Mouse (Mus musculus) forebrain, embryonic 11.5 days (tissue): ENCODE results near the gene Clstn2. TPM values are rescaled to one million over a fixed set of nuclear protein-coding genes. Genes with fewer than 3 reads are reported as not detected.

Experiments used
- ATAC-seq: fragments of 200-750 bp; cut with Nextera tagmentation; replicated peaks from 2 replicates; pipeline ENCODE4 v1.8.0; 2017; ENCODE audit warnings: moderate TSS enrichment; ENCODE audit not compliant: low FRiP score
- DNase-seq: peaks from one replicate; pipeline ENCODE4 v3.0.0-alpha.2; 2017; ENCODE audit warnings: low spot score
- H3K27ac ChIP-seq: fragments of 300-500 bp; sonication (generic); 2 replicates; pipeline ENCODE4 v1.5.1; 2014; ENCODE audit warnings: low read depth, low read length
- H3K27me3 ChIP-seq: fragments of 300-500 bp; sonication (generic); 2 replicates; pipeline ENCODE4 v1.6.1; 2014; ENCODE audit warnings: mild to moderate bottlenecking, low read length, mixed read lengths; ENCODE audit not compliant: control insufficient read depth, insufficient read depth
- H3K36me3 ChIP-seq: fragments of 300-500 bp; sonication (generic); 2 replicates; pipeline ENCODE4 v1.6.1; 2014; ENCODE audit warnings: mild to moderate bottlenecking, low read length, moderate library complexity, mixed read lengths; ENCODE audit not compliant: control insufficient read depth, insufficient read depth
- H3K4me1 ChIP-seq: fragments of 300-500 bp; sonication (generic); replicated peaks from 2 replicates; pipeline ENCODE4 v1.6.1; 2014; ENCODE audit warnings: low read length, mixed read lengths; ENCODE audit not compliant: control insufficient read depth, insufficient read depth
- H3K4me2 ChIP-seq: fragments of 300-500 bp; sonication (generic); 2 replicates; pipeline ENCODE4 v1.6.1; 2014; ENCODE audit warnings: low read depth, mild to moderate bottlenecking, low read length, moderate library complexity, mixed read lengths; ENCODE audit not compliant: severe bottlenecking
- H3K4me3 ChIP-seq: fragments of 300-500 bp; sonication (generic); 2 replicates; pipeline ENCODE4 v1.5.1; 2014; ENCODE audit warnings: low read depth, low read length
- H3K9ac ChIP-seq: fragments of 300-500 bp; sonication (generic); 2 replicates; pipeline ENCODE4 v1.6.1; 2014; ENCODE audit warnings: low read length
- H3K9me3 ChIP-seq: fragments of 300-500 bp; sonication (generic); 2 replicates; pipeline ENCODE4 v1.6.1; 2016; ENCODE audit warnings: low read length, mixed read lengths; ENCODE audit not compliant: control insufficient read depth
- WGBS: fragments of 180-500 bp; shearing (Covaris S2); extraction: QIAGEN DNeasy Blood & Tissue Kit; methylation state at CpG from one replicate; pipeline ENCODE4 v1.1.7; 2014; 5-methylcytosine and 5-hydroxymethylcytosine counted together
- polyA plus RNA-seq: library from polyadenylated mRNA; unstranded; fragments of >200 nt; fragmentation: Nextera tagmentation; extraction: Ambion mirVana; gene quantifications from 2 replicates; pipeline ENCODE4 v1.2.1, GENCODE M21; 2014

Gene Clstn2
- polyA plus RNA-seq, 1 experiment from 2014 or later, result 1.8 TPM

DNA sequence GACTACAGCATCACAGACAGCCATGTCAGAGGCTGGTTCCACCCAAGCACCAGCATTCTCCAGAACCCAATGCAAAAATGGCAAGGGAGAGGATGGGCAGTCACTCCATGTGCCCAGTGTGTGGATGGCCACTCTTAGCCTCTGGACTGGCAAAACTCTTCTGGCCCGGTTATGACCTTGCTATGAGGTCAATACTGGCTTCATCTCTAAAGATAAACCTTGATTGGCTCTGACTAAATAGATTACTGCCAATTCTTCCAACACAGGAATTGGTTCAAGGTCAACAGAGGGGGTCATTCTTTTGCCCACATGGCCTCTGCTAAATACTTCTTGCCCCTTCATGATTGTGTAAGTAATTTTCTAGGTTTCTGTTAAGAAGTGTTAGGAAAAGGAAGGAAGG lies 505.1 kb downstream of the Clstn2 start:
- Histone ChIP-seq H3K4me3 (no peak overlapping the region), H3K4me1 (no peaks in the 10 kb centered on the region), H3K27me3 (no peaks in the 10 kb centered on the region), H3K9me3 (no peaks in the 10 kb centered on the region), H3K9ac (no peak overlapping the region), H3K36me3 (no peaks in the 10 kb centered on the region), H3K4me2 (no peak overlapping the region), H3K27ac (no peak overlapping the region)
- DNase-seq (no peak), ATAC-seq (no peak)
- 100% methylated on average over 1 of the region's 1 CpGs for WGBS

GRCm38 (mm10) chr9:97527276-97527675 lies 505.7 kb downstream of the Clstn2 start:
- no peak overlapping the region for H3K9ac ChIP-seq
- no peaks in the 10 kb centered on the region for H3K4me1 ChIP-seq
- no peaks in the 10 kb centered on the region for H3K27me3 ChIP-seq
- 82% methylated on average over 1 of the region's 1 CpGs for WGBS
- no peak overlapping the region for H3K27ac ChIP-seq
- ATAC-seq (no peak), DNase-seq (no peak)
- no peak overlapping the region for H3K4me2 ChIP-seq
- H3K9me3 ChIP-seq, result no peaks in the 10 kb centered on the region
- H3K4me3 ChIP-seq, result no peak overlapping the region
- no peaks in the 10 kb centered on the region for H3K36me3 ChIP-seq

DNA sequence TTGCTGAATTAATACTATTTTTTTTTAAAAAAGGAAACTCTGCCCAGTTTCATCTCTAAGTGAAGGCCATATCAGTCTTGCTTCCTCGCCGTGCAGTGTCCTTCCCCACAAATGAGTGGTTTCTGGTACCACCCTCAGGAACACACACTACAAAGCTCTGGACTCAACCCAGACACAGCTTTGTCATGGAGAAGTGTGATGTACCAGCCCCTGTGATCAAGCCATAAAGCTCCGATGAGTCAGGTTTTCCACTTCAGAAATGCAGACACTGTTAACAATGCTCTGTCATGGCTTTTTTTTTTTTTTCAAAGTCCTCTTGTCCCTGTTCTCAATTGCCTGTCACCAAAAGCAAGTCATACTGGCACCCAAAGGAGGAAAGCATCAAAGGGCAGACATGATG lies 507.4 kb downstream of the Clstn2 start:
- no peak overlapping the region for H3K9ac ChIP-seq
- no peak overlapping the region for H3K27ac ChIP-seq
- H3K4me1 ChIP-seq, result no peaks in the 10 kb centered on the region
- H3K4me2 ChIP-seq, result no peak overlapping the region
- no peak for DNase-seq
- 84% methylated on average over 3 of the region's 3 CpGs for WGBS
- no peaks in the 10 kb centered on the region for H3K9me3 ChIP-seq
- H3K36me3 ChIP-seq, result no peaks in the 10 kb centered on the region
- no peak overlapping the region for H3K4me3 ChIP-seq
- no peak for ATAC-seq
- H3K27me3 ChIP-seq, result no peaks in the 10 kb centered on the region

GRCm38 (mm10) chr9:97524861-97525260 lies 508.1 kb downstream of the Clstn2 start:
- H3K27ac ChIP-seq, result no peak overlapping the region
- no peak overlapping the region for H3K4me3 ChIP-seq
- no peak overlapping the region for H3K9ac ChIP-seq
- DNase-seq, result no peak
- H3K9me3 ChIP-seq, result no peaks in the 10 kb centered on the region
- H3K4me2 ChIP-seq, result no peak overlapping the region
- H3K4me1 ChIP-seq, result no peaks in the 10 kb centered on the region
- no peaks in the 10 kb centered on the region for H3K36me3 ChIP-seq
- H3K27me3 ChIP-seq, result no peaks in the 10 kb centered on the region
- WGBS, result 84% methylated on average over 3 of the region's 3 CpGs
- no peak for ATAC-seq

GRCm38 (mm10) chr9:97520771-97521170 lies 512.2 kb downstream of the Clstn2 start:
- Histone ChIP-seq H3K9ac (no peak overlapping the region), H3K27me3 (no peaks in the 10 kb centered on the region), H3K4me1 (no peaks in the 10 kb centered on the region), H3K4me3 (no peak overlapping the region), H3K36me3 (no peaks in the 10 kb centered on the region), H3K4me2 (no peak overlapping the region), H3K9me3 (no peaks in the 10 kb centered on the region), H3K27ac (no peak overlapping the region)
- ATAC-seq (no peak), DNase-seq (no peak)
- WGBS, result 90% methylated on average over 3 of the region's 3 CpGs

DNA sequence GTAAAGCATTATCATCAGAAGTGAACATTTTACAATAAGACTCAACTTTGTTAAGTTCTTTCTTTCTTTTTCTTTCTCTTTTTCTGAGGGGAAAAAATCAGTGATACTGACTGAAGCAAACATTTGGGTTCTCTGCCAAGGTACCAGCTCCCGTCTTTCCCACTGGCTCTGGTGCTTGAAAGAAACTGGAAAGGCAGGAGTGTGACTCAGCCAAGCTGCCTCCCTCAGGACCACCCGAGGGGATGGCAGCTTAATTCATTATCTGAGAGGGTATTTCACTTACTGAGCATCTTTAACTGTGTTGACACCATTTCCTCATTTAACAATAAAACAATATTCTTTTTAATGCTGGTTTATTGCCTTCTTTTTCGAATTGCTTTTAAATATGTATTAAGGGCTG lies 516.0 kb downstream of the Clstn2 start:
- H3K36me3 ChIP-seq, result no peaks in the 10 kb centered on the region
- no peaks in the 10 kb centered on the region for H3K9me3 ChIP-seq
- no peaks in the 10 kb centered on the region for H3K4me1 ChIP-seq
- no peak overlapping the region for H3K27ac ChIP-seq
- H3K27me3 ChIP-seq, result no peaks in the 10 kb centered on the region
- ATAC-seq, result no peak
- whole genome bisulfite sequencing, result 68% methylated on average over 3 of the region's 3 CpGs
- H3K9ac ChIP-seq, result no peak overlapping the region
- no peak for DNase-seq
- no peak overlapping the region for H3K4me3 ChIP-seq
- H3K4me2 ChIP-seq, result no peak overlapping the region

DNA sequence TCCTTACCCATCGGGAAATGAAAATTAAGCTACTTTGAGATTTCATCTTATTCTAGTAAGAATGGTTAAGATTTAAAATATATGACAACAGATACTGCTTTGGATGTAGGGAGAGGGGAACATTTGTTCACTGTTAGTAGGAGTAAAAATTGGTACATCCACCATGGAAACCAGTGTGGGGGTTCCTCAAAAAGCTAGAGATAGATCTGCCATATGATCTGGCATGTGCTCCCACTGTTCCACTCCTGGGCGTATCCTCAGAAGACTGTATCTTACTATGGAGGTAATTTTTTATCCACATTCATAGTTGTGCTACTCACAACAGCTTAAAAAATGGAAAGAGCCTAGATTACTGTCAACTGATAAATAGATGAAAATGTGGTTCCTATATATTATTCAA lies 518.3 kb downstream of the Clstn2 start:
- Histone ChIP-seq H3K9me3 (no peaks in the 10 kb centered on the region), H3K4me3 (no peak overlapping the region), H3K4me2 (no peak overlapping the region), H3K27ac (no peak overlapping the region), H3K4me1 (no peaks in the 10 kb centered on the region), H3K36me3 (no peaks in the 10 kb centered on the region), H3K27me3 (no peaks in the 10 kb centered on the region), H3K9ac (no peak overlapping the region)
- ATAC-seq, result no peak
- DNase-seq, result no peak
- WGBS, result 90% methylated on average over 2 of the region's 2 CpGs

GRCm38 (mm10) chr9:97512282-97512850 lies 520.6 kb downstream of the Clstn2 start:
- H3K9ac ChIP-seq, result no peak overlapping the region
- H3K27me3 ChIP-seq, result no peaks in the 10 kb centered on the region
- H3K9me3 ChIP-seq, result no peaks in the 10 kb centered on the region
- no peak overlapping the region for H3K27ac ChIP-seq
- 90% methylated on average over 3 of the region's 3 CpGs for WGBS
- ATAC-seq (no peak), DNase-seq (no peak)
- no peak overlapping the region for H3K4me3 ChIP-seq
- no peaks in the 10 kb centered on the region for H3K36me3 ChIP-seq
- H3K4me2 ChIP-seq, result no peak overlapping the region
- H3K4me1 ChIP-seq, result no peaks in the 10 kb centered on the region

DNA sequence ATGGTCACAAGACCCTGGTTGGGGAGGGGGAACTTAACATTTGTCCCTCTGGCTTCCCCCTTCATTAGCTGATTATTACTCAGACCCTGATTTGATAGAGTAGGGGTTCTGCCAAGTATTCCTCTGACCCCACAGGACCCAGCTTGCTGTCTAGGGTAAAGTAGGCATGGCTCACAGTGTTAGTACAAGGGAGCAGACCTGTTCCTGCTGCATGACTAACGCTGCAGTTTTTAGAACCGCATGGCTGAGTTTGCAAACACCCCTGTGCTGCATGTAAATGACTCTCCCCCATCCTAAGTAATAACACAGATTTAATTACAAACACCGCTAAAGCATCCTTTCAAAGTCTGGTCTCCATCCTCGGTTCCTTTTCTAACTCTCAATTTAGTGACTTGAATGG lies 531.6 kb downstream of the Clstn2 start:
- Histone ChIP-seq H3K9ac (no peak overlapping the region), H3K4me1 (no peaks in the 10 kb centered on the region), H3K27me3 (no peaks in the 10 kb centered on the region), H3K27ac (no peak overlapping the region), H3K4me3 (no peak overlapping the region), H3K36me3 (no peaks in the 10 kb centered on the region), H3K9me3 (no peaks in the 10 kb centered on the region), H3K4me2 (no peak overlapping the region)
- WGBS, result 51% methylated on average over 4 of the region's 4 CpGs
- ATAC-seq (no peak), DNase-seq (no peak)
